Mouse (Mus musculus) liver, adult 2 months (tissue): ENCODE results near the gene Pip4k2b. TPM values are rescaled to one million over a fixed set of nuclear protein-coding genes. Genes with fewer than 3 reads are reported as not detected.

Source experiments
- DNase-seq: peaks from one replicate; pipeline ENCODE4 v3.0.0-alpha.2; 2011; ENCODE audit warnings: low read depth, low spot score; ENCODE audit errors: extremely low read depth
- H3K27ac ChIP-seq: fragments of 200-500 bp; replicated peaks from 2 replicates; pipeline ENCODE4 v1.5.1; 2012; ENCODE audit warnings: low read depth, mild to moderate bottlenecking, control low read depth, inconsistent platforms, low read length; ENCODE audit not compliant: insufficient read depth
- H3K27me3 ChIP-seq: fragments of 200-500 bp; 2 replicates; pipeline ENCODE4 v1.6.1; 2012; ENCODE audit warnings: mild to moderate bottlenecking, moderate library complexity, low read length, inconsistent platforms; ENCODE audit not compliant: control insufficient read depth, insufficient read depth
- H3K36me3 ChIP-seq: fragments of 200-500 bp; 2 replicates; pipeline ENCODE4 v1.6.1; 2012; ENCODE audit warnings: low read length, inconsistent platforms; ENCODE audit not compliant: control insufficient read depth, insufficient read depth
- H3K4me1 ChIP-seq: fragments of 200-500 bp; 2 replicates; pipeline ENCODE4 v1.6.1; 2011; ENCODE audit warnings: low read length; ENCODE audit not compliant: control insufficient read depth, insufficient read depth
- H3K4me3 ChIP-seq: fragments of 200-500 bp; 2 replicates; pipeline ENCODE4 v1.5.1; 2011; ENCODE audit warnings: low read depth, mild to moderate bottlenecking, control low read depth, low read length, moderate library complexity; ENCODE audit not compliant: insufficient read depth
- H3K79me2 ChIP-seq: fragments of 200-500 bp; 2 replicates; pipeline ENCODE4 v1.6.1; 2012; ENCODE audit warnings: inconsistent platforms, mild to moderate bottlenecking, low read length, moderate library complexity; ENCODE audit not compliant: control insufficient read depth, insufficient read depth
- H3K9ac ChIP-seq: fragments of 200-500 bp; 2 replicates; pipeline ENCODE4 v1.6.1; 2012; ENCODE audit warnings: low read depth, mild to moderate bottlenecking, control low read depth, inconsistent platforms, low read length
- CTCF ChIP-seq: fragments of 200-500 bp; IDR thresholded peaks from 2 replicates; pipeline ENCODE4 v1.5.1; 2011; ENCODE audit warnings: low read depth, low read length, control low read depth
- POLR2A ChIP-seq: fragments of 200-500 bp; IDR thresholded peaks from 2 replicates; pipeline ENCODE4 v1.6.1; 2011; ENCODE audit warnings: low read length, control low read depth; ENCODE audit not compliant: insufficient read depth; ENCODE audit errors: extremely low read depth
- WGBS: fragments of 180-500 bp; shearing (Covaris S2); methylation state at CpG from one replicate; pipeline ENCODE4 v1.1.7; 2018; 5-methylcytosine and 5-hydroxymethylcytosine counted together
- polyA plus RNA-seq: library from polyadenylated mRNA; depleted of rRNA; stranded (reverse); fragments of >200 nt; gene quantifications from 2 replicates; pipeline ENCODE4 v1.2.3, GENCODE M21; 2012
- total RNA-seq: library from RNA; depleted of rRNA; stranded (reverse); fragments of >200 nt; gene quantifications from 2 replicates; pipeline ENCODE4 v1.2.3, GENCODE M21; 2014

Gene Pip4k2b
- total and polyA plus RNA-seq, 2 experiments, result 4.1 to 10.8 TPM

GRCm38 (mm10) chr11:97685613-97686321 lies 58.7 kb downstream of the Pip4k2b start, which contains the start of gene Cisd3:
TSS of gene Cisd3 (plus strand) at chr11:97685826.
- Histone ChIP-seq H3K9ac (peak within 1 kb of the TSS; percentile 60), H3K4me3 (peak within 1 kb of the TSS; percentile 67), H3K79me2 (no peaks in the 10 kb centered on the region; the same call in 1 of the 2 replicates), H3K4me1 (peaks cover 9% of the 10 kb centered on the region), H3K36me3 (no peaks in the 10 kb centered on the region), H3K27ac (peak within 1 kb of the TSS; percentile 81), H3K27me3 (no peaks in the 10 kb centered on the region)
- TF ChIP-seq CTCF (no peak), POLR2A (no peak)
- WGBS, result under 1% methylated on average over 43 of the region's 43 CpGs
- DNase-seq, result peak; percentile 90

GRCm38 (mm10) chr11:97684766-97685165 lies 59.7 kb downstream of the Pip4k2b start:
- Histone ChIP-seq H3K27me3 (no peaks in the 10 kb centered on the region), H3K9ac (no peak overlapping the region), H3K4me1 (peaks cover 9% of the 10 kb centered on the region), H3K79me2 (no peaks in the 10 kb centered on the region; the same call in 1 of the 2 replicates), H3K36me3 (0 out of 2 replicates have a peak, but pooled peaks cover 2% of the 10 kb centered on the region), H3K27ac (no peak overlapping the region), H3K4me3 (no peak overlapping the region)
- DNase-seq, result no peak
- 67% methylated on average over 7 of the region's 7 CpGs for WGBS
- no peak for TF ChIP-seq POLR2A
- no peak for TF ChIP-seq CTCF

GRCm38 (mm10) chr11:97684063-97684680 lies 60.3 kb downstream of the Pip4k2b start:
- no peak overlapping the region for H3K9ac ChIP-seq
- H3K36me3 ChIP-seq, result 0 out of 2 replicates have a peak, but pooled peaks cover 2% of the 10 kb centered on the region
- peaks cover 9% of the 10 kb centered on the region for H3K4me1 ChIP-seq
- no peaks in the 10 kb centered on the region; the same call in 1 of the 2 replicates for H3K79me2 ChIP-seq
- DNase-seq, result no peak
- no peaks in the 10 kb centered on the region for H3K27me3 ChIP-seq
- TF ChIP-seq CTCF, result no peak
- TF ChIP-seq POLR2A, result no peak
- H3K27ac ChIP-seq, result no peak overlapping the region
- H3K4me3 ChIP-seq, result no peak overlapping the region
- 85% methylated on average over 6 of the region's 6 CpGs for WGBS

GRCm38 (mm10) chr11:97682504-97683055 lies 61.9 kb downstream of the Pip4k2b start:
- Histone ChIP-seq H3K4me3 (no peak overlapping the region), H3K27ac (no peak overlapping the region), H3K9ac (no peak overlapping the region), H3K27me3 (no peaks in the 10 kb centered on the region), H3K4me1 (peaks cover 9% of the 10 kb centered on the region), H3K79me2 (no peaks in the 10 kb centered on the region; the same call in 1 of the 2 replicates), H3K36me3 (0 out of 2 replicates have a peak, but pooled peaks cover 2% of the 10 kb centered on the region)
- WGBS, result 80% methylated on average over 6 of the region's 6 CpGs
- no peak for DNase-seq
- TF ChIP-seq POLR2A (no peak), CTCF (no peak)

- Histone ChIP-seq H3K27ac (no peak overlapping the region), H3K4me1 (no peaks in the 10 kb centered on the region), H3K9ac (no peak overlapping the region), H3K27me3 (no peaks in the 10 kb centered on the region), H3K36me3 (0 out of 2 replicates have a peak, but pooled peaks cover 2% of the 10 kb centered on the region), H3K79me2 (no peaks in the 10 kb centered on the region), H3K4me3 (no peak overlapping the region)
- 91% methylated on average over 12 of the region's 12 CpGs for WGBS
- TF ChIP-seq CTCF (no peak), POLR2A (no peak)
- no peak for DNase-seq
These were observed 64.1 kb downstream of the Pip4k2b start for GRCm38 (mm10) chr11:97680430-97680829.
